ENCODE assay signal across 8 mouse cellular contexts in genomic region chr11:31872546-31873261, GRCm38 (mm10). TPM values are rescaled to one million over a fixed set of nuclear protein-coding genes. Genes with fewer than 3 reads are reported as not detected.
DNase-seq lines count a peak whose midpoint lies in the region; ATAC-seq lines count a peak whose summit lies in the region.

No protein-coding gene starts in this region.

- peaks cover 24% of the 10 kb centered on the region for H3K4me1 ChIP-seq in embryonic facial prominence, embryonic 15.5 days

- 0 out of 2 replicates have a peak overlapping the region, but pooled peaks have one; percentile 10 for H3K9ac ChIP-seq in embryonic facial prominence, embryonic 15.5 days

- H3K27me3 ChIP-seq in embryonic facial prominence, embryonic 15.5 days, result no peaks in the 10 kb centered on the region

- no peaks in the 10 kb centered on the region for H3K9me3 ChIP-seq in embryonic facial prominence, embryonic 15.5 days (replicated peaks)

- peak overlapping the region; percentile 34 for H3K4me3 ChIP-seq in embryonic facial prominence, embryonic 15.5 days (replicated peaks)
- peak overlapping the region; percentile 95 for H3K4me3 ChIP-seq in macrophage (ENCODE audit: inconsistent target)

- H3K27ac ChIP-seq in embryonic facial prominence, embryonic 15.5 days (replicated peaks), result no peak overlapping the region
- 0 out of 2 replicates have a peak overlapping the region, but pooled peaks have one; percentile 91 for H3K27ac ChIP-seq in macrophage

- H3K4me2 ChIP-seq in embryonic facial prominence, embryonic 15.5 days (replicated peaks), result peak overlapping the region; percentile 47

- peak; percentile 55 for DNase-seq in cerebellum, adult 11-12 months
- no peak for DNase-seq in cerebellum, postnatal 4 days (ENCODE audit: low spot score in 2 of 2)
- peak; percentile 70 for DNase-seq in adrenal gland, adult 2 months
- peak; percentile 23 for DNase-seq in heart, postnatal 4 days
- DNase-seq in layer of hippocampus, postnatal 10 days (ENCODE audit: low spot score in 2 of 2), result peak; percentile 40 to 60
- DNase-seq in B cell, adult 2 months, result no peak

- ATAC-seq in embryonic facial prominence, embryonic 15.5 days (ENCODE audit: insufficient number of reproducible peaks, low FRiP score, low TSS enrichment, low read depth), result no peak

- no peaks in the 10 kb centered on the region for H3K36me3 ChIP-seq in embryonic facial prominence, embryonic 15.5 days
- H3K36me3 ChIP-seq in macrophage (ENCODE audit: inconsistent target), result no peaks in the 10 kb centered on the region

- 59% methylated on average over 15 of the region's 15 CpGs for WGBS in embryonic facial prominence, embryonic 15.5 days
- WGBS in macrophage (ENCODE audit: missing documents), result 78% methylated on average over 14 of the region's 15 CpGs

- peaks cover 69% of the 10 kb centered on the region for H3K79me2 ChIP-seq in macrophage (ENCODE audit: inconsistent target)

RNA-seq across cellular contexts. Expression of gene Cpeb4, which starts 0.7 kb away (rescaled TPM):
- 100 to 1,000 TPM in 1 of 2 experiments, 10 to 100 TPM in 1; 70.1 to 200 TPM for total RNA-seq in adrenal gland, adult 2 months (2021)
- 6.8 and 12.3 TPM in 2 replicates for polyA plus RNA-seq in adrenal gland, adult 2 months (2012; rRNA removed)
- polyA plus RNA-seq in embryonic facial prominence, embryonic 15.5 days (2015; fragmentation: Nextera tagmentation; extraction: Ambion mirVana), result 3.4 and 3.8 TPM in 2 replicates
- total RNA-seq in heart, postnatal 4 days (2021), result 10 to 100 TPM; 63.1 to 71.0 TPM
- total RNA-seq in layer of hippocampus, postnatal 10 days (2021), result 100 to 1,000 TPM; 134 to 142 TPM
- total RNA-seq in macrophage (2018; cell fraction: chromatin; rRNA removed), result 100 to 1,000 TPM; 226 to 637 (median 363) TPM
- total RNA-seq in macrophage (2018; cell fraction: cytosol; rRNA removed), result 100 to 1,000 TPM in 22 of 26 experiments, 10 to 100 TPM in 4; 88.7 to 350 (median 158) TPM
- total RNA-seq in macrophage (2018; cell fraction: nucleus; rRNA removed), result 100 to 1,000 TPM; 168 to 626 (median 424) TPM
- polyA plus RNA-seq in macrophage (2018), result 64.0 to 87.9 TPM (median 68.8 TPM) in 3 replicates

Comparison
In these comparisons a context has a peak if more than half of its experiments do, and no peak if none do; other contexts are left out.
1. DNase-seq: peak in cerebellum, adult 11-12 months (single experiment), adrenal gland, adult 2 months (single experiment), heart, postnatal 4 days (single experiment) and layer of hippocampus, postnatal 10 days (2 of 2); none in cerebellum, postnatal 4 days (0 of 2) and B cell, adult 2 months (0 of 2).